Comparison of ENCODE assay signal across 14 mouse cellular contexts in the genomic region with DNA sequence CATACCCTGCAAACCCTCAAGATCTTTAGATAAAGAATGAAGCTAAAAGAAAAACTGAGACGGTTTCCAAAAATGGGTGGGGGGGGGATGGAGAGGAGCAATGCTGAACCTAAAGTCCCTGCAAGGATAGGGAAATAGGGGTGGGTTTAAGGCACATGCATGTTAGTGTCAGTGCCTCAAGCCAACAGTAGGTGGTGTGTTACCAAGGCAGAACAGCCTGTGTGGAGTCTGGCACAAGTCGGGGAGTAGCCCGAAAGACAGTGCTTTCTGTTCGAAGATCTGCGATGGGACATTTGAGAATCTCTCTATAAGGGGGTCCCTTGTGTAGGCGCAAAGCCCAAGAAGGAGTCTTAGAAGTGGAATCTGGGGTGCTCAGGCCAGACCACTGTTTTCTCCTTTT. TPM values are rescaled to one million over a fixed set of nuclear protein-coding genes. Genes with fewer than 3 reads are reported as not detected.
DNase-seq lines count a peak whose midpoint lies in the region; ATAC-seq and TF ChIP-seq lines count a peak whose summit lies in the region.
"Had no signal": no experiment of that assay in that cellular context is flagged by ENCODE, and none has a peak within 500 bp of the region (broad histone marks: within the 10 kb centered on the region; RNA-seq: fewer than 3 reads in every experiment).

No protein-coding gene starts in this region.

- no peaks in the 10 kb centered on the region for H3K27me3 ChIP-seq in heart, adult 2 months (ENCODE audit: control insufficient read depth, insufficient read depth, low read length)
- no peaks in the 10 kb centered on the region for H3K27me3 ChIP-seq in heart, embryonic 12.5 days (replicated peaks)
- no peaks in the 10 kb centered on the region for H3K27me3 ChIP-seq in lung, embryonic 14.5 days (ENCODE audit: insufficient read depth, low read length)

- no peak for TF ChIP-seq EP300 in heart, adult 2 months (IDR thresholded peaks at IDR 0.05; ENCODE audit: insufficient read depth, low read depth, low read length)

- TF ChIP-seq CTCF in heart, adult 2 months (IDR thresholded peaks at IDR 0.05), result peak; percentile 61
- 0 out of 2 replicates have a peak, but pooled peaks have one; percentile 37 for TF ChIP-seq CTCF in lung, embryonic 14.5 days (IDR thresholded peaks at IDR 0.05; ENCODE audit: low read depth)

- H3K4me1 ChIP-seq in heart, adult 2 months (ENCODE audit: control insufficient read depth, insufficient read depth, low read length), result peaks cover 19% of the 10 kb centered on the region
- H3K4me1 ChIP-seq in heart, embryonic 12.5 days (replicated peaks), result peaks cover 14% of the 10 kb centered on the region
- peaks cover 6% of the 10 kb centered on the region for H3K4me1 ChIP-seq in lung, embryonic 14.5 days (ENCODE audit: insufficient read depth)

- H3K4me2 ChIP-seq in heart, embryonic 12.5 days, result no peak overlapping the region
- H3K4me2 ChIP-seq in lung, embryonic 14.5 days, result no peak overlapping the region
- H3K4me2 ChIP-seq: forebrain, embryonic 12.5 days had no signal

- H3K36me3 ChIP-seq in heart, adult 2 months (ENCODE audit: control insufficient read depth, insufficient read depth, low read length), result peaks cover 5% of the 10 kb centered on the region
- peaks cover 2% of the 10 kb centered on the region; the same call in 1 of the 2 replicates for H3K36me3 ChIP-seq in heart, embryonic 12.5 days
- H3K36me3 ChIP-seq in lung, embryonic 14.5 days (ENCODE audit: insufficient read depth), result no peaks in the 10 kb centered on the region
- H3K36me3 ChIP-seq: forebrain, embryonic 12.5 days had no signal

- no peak overlapping the region for H3K27ac ChIP-seq in heart, adult 2 months
- H3K27ac ChIP-seq in heart, embryonic 12.5 days (ENCODE audit: poor library complexity, severe bottlenecking), result no peak overlapping the region
- no peak overlapping the region for H3K27ac ChIP-seq in lung, embryonic 14.5 days (ENCODE audit: low read depth)
- H3K27ac ChIP-seq: forebrain, embryonic 12.5 days had no signal

- peaks cover 3% of the 10 kb centered on the region; the same call in 1 of the 2 replicates for H3K79me2 ChIP-seq in heart, adult 2 months (replicated peaks; ENCODE audit: control insufficient read depth, insufficient read depth, low read length)

- H3K4me3 ChIP-seq in heart, adult 2 months, result no peak overlapping the region
- H3K4me3 ChIP-seq in heart, embryonic 12.5 days, result no peak overlapping the region
- no peak overlapping the region for H3K4me3 ChIP-seq in lung, embryonic 14.5 days (ENCODE audit: low read depth, low read length)
- H3K4me3 ChIP-seq: forebrain, embryonic 12.5 days had no signal

- no peak for TF ChIP-seq POLR2A in heart, adult 2 months (IDR thresholded peaks at IDR 0.05; ENCODE audit: insufficient read depth, low read depth, low read length)

- WGBS in heart, adult 2 months, result 78% methylated on average over 6 of the region's 6 CpGs
- 88% methylated on average over 6 of the region's 6 CpGs for WGBS in heart, embryonic 12.5 days
- WGBS in lung, embryonic 14.5 days, result 88% methylated on average over 6 of the region's 6 CpGs

- ATAC-seq in heart, embryonic 12.5 days (ENCODE audit: insufficient number of reproducible peaks, low FRiP score), result no peak
- no peak for ATAC-seq in lung, embryonic 14.5 days (ENCODE audit: insufficient read depth)
- peak; percentile 66; the same call in 1 of the 2 replicates for ATAC-seq in megakaryocyte-erythroid progenitor cell, adult 5-6 weeks (replicated peaks; ENCODE audit: low FRiP score, low TSS enrichment, poor library complexity, severe bottlenecking)

- H3K9ac ChIP-seq in heart, adult 2 months (ENCODE audit: low read depth, low read length), result no peak overlapping the region
- no peak overlapping the region for H3K9ac ChIP-seq in heart, embryonic 12.5 days
- no peak overlapping the region for H3K9ac ChIP-seq in lung, embryonic 14.5 days
- H3K9ac ChIP-seq: forebrain, embryonic 12.5 days had no signal

- peaks cover 6% of the 10 kb centered on the region; the same call in 1 of the 2 replicates for H3K9me3 ChIP-seq in heart, embryonic 12.5 days (replicated peaks)
- H3K9me3 ChIP-seq in lung, embryonic 14.5 days (ENCODE audit: low read depth, low read length), result no peaks in the 10 kb centered on the region
- H3K9me3 ChIP-seq: forebrain, embryonic 12.5 days had no signal

- intact Hi-C loops in heart, adult 2 months (cut with DNase I), result loop anchor here (5.0 kb wide), 1 partner anchor 77 kb away; no protein-coding TSS in a partner anchor
- intact Hi-C loops in left cerebral cortex, postnatal 25 days (cut with DNase I), result no loop called here

- DNase-seq in heart, adult 2 months, result no peak
- DNase-seq in lung, embryonic 14.5 days, result no peak
- no peak for DNase-seq in lung, postnatal 36 days
- DNase-seq in R1 (ENCODE audit: low read depth, low spot score), result peak; percentile 38
- no peak for DNase-seq in thymus, postnatal 10 days (ENCODE audit: low spot score in 2 of 2)
- DNase-seq in left cerebral cortex, postnatal 25 days (ENCODE audit: low spot score in 2 of 2), result no peak
- DNase-seq: adrenal gland, adult 8-10 months; cerebellum, adult 8-10 months; gastrocnemius, postnatal 25 days; kidney, postnatal 36 days; thymus, adult 18-20 months had no signal

RNA-seq across cellular contexts. Expression of gene Rasgrp3, which starts 24.9 kb away (rescaled TPM):
- 10 to 100 TPM; 27.2 to 27.4 TPM for total RNA-seq in heart, adult 2 months (2021)
- polyA plus RNA-seq in heart, adult 2 months (2012; rRNA removed), result 10.4 and 28.1 TPM in 2 replicates
- polyA plus RNA-seq in heart, embryonic 12.5 days (2016; fragmentation: Nextera tagmentation; extraction: Ambion mirVana), result 16.7 and 17.1 TPM in 2 replicates
- polyA plus RNA-seq in lung, embryonic 14.5 days (2014; fragmentation: Nextera tagmentation; extraction: Ambion mirVana), result 24.5 and 30.1 TPM in 2 replicates
- not detected in 2 replicates for total RNA-seq in megakaryocyte-erythroid progenitor cell, adult 5-6 weeks (2014; fragmentation: Nextera tagmentation)
- not detected in 2 replicates for total RNA-seq in megakaryocyte-erythroid progenitor cell, adult 5-6 weeks (2017)
- 10 to 100 TPM; 10.4 to 10.9 TPM for total RNA-seq in left cerebral cortex, postnatal 25 days (2021)

Comparison
In these comparisons a context has a peak if more than half of its experiments do, and no peak if none do; other contexts are left out.
1. RNA of gene Rasgrp3, which starts 24.9 kb away (total RNA-seq): 27.2 to 27.4 TPM in heart, adult 2 months and 10.4 to 10.9 TPM in left cerebral cortex, postnatal 25 days; not detected in megakaryocyte-erythroid progenitor cell, adult 5-6 weeks; every median in the first group is over 10 times any median in the second.